Mouse (Mus musculus) lung, embryonic 16.5 days (tissue): ENCODE data around the gene Gm5478. TPM values are rescaled to one million over a fixed set of nuclear protein-coding genes. Genes with fewer than 3 reads are reported as not detected.
"Not testable (repeated sequence)": the region's sequence is repeated elsewhere in the genome, so short reads cannot be mapped to it uniquely, and the experiment has no call there.

Source experiments
- ATAC-seq: fragments of 200-750 bp; cut with Nextera tagmentation; 2 replicates; pipeline ENCODE4 v1.8.0; 2017; ENCODE audit warnings: low read depth, mild to moderate bottlenecking, moderate library complexity
- H3K27ac ChIP-seq: fragments of 300-500 bp; sonication (generic); 2 replicates; pipeline ENCODE4 v1.5.1; 2014; ENCODE audit warnings: mild to moderate bottlenecking, control low read depth, low read length
- H3K27me3 ChIP-seq: fragments of 300-500 bp; sonication (generic); 2 replicates; pipeline ENCODE4 v1.6.1; 2014; ENCODE audit warnings: low read depth, low read length, mixed read lengths; ENCODE audit not compliant: control insufficient read depth, insufficient read depth
- H3K36me3 ChIP-seq: fragments of 300-500 bp; sonication (generic); 2 replicates; pipeline ENCODE4 v1.6.1; 2014; ENCODE audit warnings: low read length; ENCODE audit not compliant: control insufficient read depth, insufficient read depth
- H3K4me1 ChIP-seq: fragments of 300-500 bp; sonication (generic); replicated peaks from 2 replicates; pipeline ENCODE4 v1.6.1; 2014; ENCODE audit warnings: low read length, mixed read lengths; ENCODE audit not compliant: control insufficient read depth, insufficient read depth
- H3K4me2 ChIP-seq: fragments of 300-500 bp; sonication (generic); 2 replicates; pipeline ENCODE4 v1.6.1; 2014; ENCODE audit warnings: low read depth, low read length, control low read depth
- H3K4me3 ChIP-seq: fragments of 300-500 bp; sonication (generic); 2 replicates; pipeline ENCODE4 v1.5.1; 2014; ENCODE audit warnings: mild to moderate bottlenecking, low read length, control low read depth
- H3K9ac ChIP-seq: fragments of 300-500 bp; sonication (generic); 2 replicates; pipeline ENCODE4 v1.6.1; 2014; ENCODE audit warnings: low read length, control low read depth
- H3K9me3 ChIP-seq: fragments of 300-500 bp; sonication (generic); 2 replicates; pipeline ENCODE4 v1.6.1; 2016; ENCODE audit warnings: low read length; ENCODE audit not compliant: control insufficient read depth
- WGBS: fragments of 180-500 bp; shearing (Covaris S2); extraction: QIAGEN DNeasy Blood & Tissue Kit; methylation state at CpG from one replicate; pipeline ENCODE4 v1.1.7; 2014; 5-methylcytosine and 5-hydroxymethylcytosine counted together
- polyA plus RNA-seq: library from polyadenylated mRNA; unstranded; fragments of >200 nt; fragmentation: Nextera tagmentation; extraction: Ambion mirVana; gene quantifications from 2 replicates; pipeline ENCODE4 v1.2.1, GENCODE M21; 2015

Gene Gm5478
- polyA plus RNA-seq, result not detected in 2 replicates

GRCm38 (mm10) chr15:101647280-101647679, at the start of gene Gm5478:
TSS of gene Gm5478 (minus strand) at chr15:101647380.
- Histone ChIP-seq H3K4me2 (no peak within 1 kb of the TSS), H3K27ac (no peak within 1 kb of the TSS), H3K9me3 (no peaks in the 10 kb centered on the region), H3K27me3 (no peaks in the 10 kb centered on the region), H3K4me1 (no peaks in the 10 kb centered on the region), H3K9ac (no peak within 1 kb of the TSS), H3K4me3 (no peak within 1 kb of the TSS), H3K36me3 (no peaks in the 10 kb centered on the region)
- WGBS, result 70% methylated on average over 3 of the region's 3 CpGs
- ATAC-seq, result no peak

- Histone ChIP-seq H3K27ac (no peak within 1 kb of the TSS), H3K36me3 (no peaks in the 10 kb centered on the region), H3K4me3 (no peak within 1 kb of the TSS), H3K9me3 (no peaks in the 10 kb centered on the region), H3K27me3 (no peaks in the 10 kb centered on the region), H3K4me2 (no peak within 1 kb of the TSS), H3K9ac (no peak within 1 kb of the TSS), H3K4me1 (no peaks in the 10 kb centered on the region)
- ATAC-seq, result no peak
- 71% methylated on average over 5 of the region's 5 CpGs for WGBS
Observed at GRCm38 (mm10) chr15:101694207-101694606, 47.0 kb upstream of the Gm5478 start, which contains the start of gene Krt6a. TSS of gene Krt6a (minus strand) at chr15:101694307.

GRCm38 (mm10) chr15:101690460-101690859, 43.3 kb upstream of the Gm5478 start:
- not testable (repeated sequence) for H3K9me3 ChIP-seq, H3K4me2 ChIP-seq, H3K27me3 ChIP-seq, H3K36me3 ChIP-seq, H3K9ac ChIP-seq, H3K4me3 ChIP-seq, H3K27ac ChIP-seq, H3K4me1 ChIP-seq, ATAC-seq
- WGBS, result 85% methylated on average over 5 of the region's 5 CpGs

GRCm38 (mm10) chr15:101688161-101688560, 41.0 kb upstream of the Gm5478 start:
- H3K4me2 ChIP-seq, result no peak overlapping the region
- no peak overlapping the region for H3K9ac ChIP-seq
- 55% methylated on average over 2 of the region's 2 CpGs for WGBS
- H3K4me3 ChIP-seq, result no peak overlapping the region
- ATAC-seq, result no peak
- no peaks in the 10 kb centered on the region for H3K27me3 ChIP-seq
- H3K27ac ChIP-seq, result no peak overlapping the region
- no peaks in the 10 kb centered on the region for H3K36me3 ChIP-seq
- no peaks in the 10 kb centered on the region for H3K4me1 ChIP-seq
- H3K9me3 ChIP-seq, result no peaks in the 10 kb centered on the region

- 82% methylated on average over 2 of the region's 2 CpGs for whole genome bisulfite sequencing
- Histone ChIP-seq H3K27ac (no peak within 1 kb of the TSS), H3K36me3 (no peaks in the 10 kb centered on the region), H3K27me3 (no peaks in the 10 kb centered on the region), H3K4me1 (no peaks in the 10 kb centered on the region), H3K9ac (no peak within 1 kb of the TSS), H3K4me3 (no peak within 1 kb of the TSS), H3K4me2 (no peak within 1 kb of the TSS), H3K9me3 (no peaks in the 10 kb centered on the region)
- no peak for ATAC-seq
Observed at GRCm38 (mm10) chr15:101680187-101680586, 33.0 kb upstream of the Gm5478 start, which contains the start of gene Krt6b. TSS of gene Krt6b (minus strand) at chr15:101680287.

GRCm38 (mm10) chr15:101675978-101676377, 28.8 kb upstream of the Gm5478 start:
- no peak overlapping the region for H3K4me3 ChIP-seq
- no peaks in the 10 kb centered on the region for H3K27me3 ChIP-seq
- no peak overlapping the region for H3K4me2 ChIP-seq
- H3K4me1 ChIP-seq, result no peaks in the 10 kb centered on the region
- no peak overlapping the region for H3K9ac ChIP-seq
- 77% methylated on average over 1 of the region's 1 CpGs for WGBS
- no peak overlapping the region for H3K27ac ChIP-seq
- no peak for ATAC-seq
- no peaks in the 10 kb centered on the region for H3K36me3 ChIP-seq
- no peaks in the 10 kb centered on the region for H3K9me3 ChIP-seq

GRCm38 (mm10) chr15:101652736-101653265, 5.6 kb upstream of the Gm5478 start:
- H3K4me1 ChIP-seq, result no peaks in the 10 kb centered on the region
- WGBS, result 80% methylated on average over 5 of the region's 5 CpGs
- ATAC-seq, result no peak

GRCm38 (mm10) chr15:101627884-101628283, 19.3 kb downstream of the Gm5478 start, which contains the start of gene Gm5414:
TSS of gene Gm5414 (minus strand) at chr15:101628188.
- H3K4me3 ChIP-seq, result no peak within 1 kb of the TSS
- H3K27me3 ChIP-seq, result no peaks in the 10 kb centered on the region
- WGBS, result 71% methylated on average over 2 of the region's 2 CpGs
- H3K36me3 ChIP-seq, result no peaks in the 10 kb centered on the region
- H3K4me1 ChIP-seq, result no peaks in the 10 kb centered on the region
- H3K27ac ChIP-seq, result no peak within 1 kb of the TSS
- no peak within 1 kb of the TSS for H3K4me2 ChIP-seq
- H3K9ac ChIP-seq, result no peak within 1 kb of the TSS
- H3K9me3 ChIP-seq, result no peaks in the 10 kb centered on the region
- ATAC-seq, result no peak

More at GRCm38 (mm10) chr15:101652736-101653265, 5.6 kb upstream of the Gm5478 start:
- H3K27ac ChIP-seq, result no peak overlapping the region
- H3K27me3 ChIP-seq, result no peaks in the 10 kb centered on the region
- no peaks in the 10 kb centered on the region for H3K9me3 ChIP-seq
- no peak overlapping the region for H3K4me2 ChIP-seq
- no peak overlapping the region for H3K9ac ChIP-seq
- no peak overlapping the region for H3K4me3 ChIP-seq
- H3K36me3 ChIP-seq, result no peaks in the 10 kb centered on the region

- WGBS, result 44% methylated on average over 6 of the region's 6 CpGs
Observed at GRCm38 (mm10) chr15:101599123-101599522, 48.1 kb downstream of the Gm5478 start.

More at GRCm38 (mm10) chr15:101599123-101599522, 48.1 kb downstream of the Gm5478 start:
- H3K4me3 ChIP-seq, result no peak overlapping the region
- no peaks in the 10 kb centered on the region for H3K4me1 ChIP-seq
- H3K9me3 ChIP-seq, result no peaks in the 10 kb centered on the region
- H3K27me3 ChIP-seq, result no peaks in the 10 kb centered on the region
- ATAC-seq, result no peak
- H3K9ac ChIP-seq, result no peak overlapping the region
- H3K36me3 ChIP-seq, result no peaks in the 10 kb centered on the region
- H3K4me2 ChIP-seq, result no peak overlapping the region
- no peak overlapping the region for H3K27ac ChIP-seq
